Mouse (Mus musculus) heart, embryonic 11.5 days (tissue): ENCODE results near the gene 2810004N23Rik. TPM values are rescaled to one million over a fixed set of nuclear protein-coding genes. Genes with fewer than 3 reads are reported as not detected.
A peak's percentile ranks its signal among the peaks of the same experiment; 100 is the strongest.

Source experiments
- ATAC-seq: fragments of 200-750 bp; cut with Nextera tagmentation; replicated peaks from 2 replicates; pipeline ENCODE4 v1.8.0; 2017; ENCODE audit warnings: moderate library complexity; ENCODE audit not compliant: insufficient number of reproducible peaks, low FRiP score, low TSS enrichment
- H3K27ac ChIP-seq: fragments of 300-500 bp; sonication (generic); 2 replicates; pipeline ENCODE4 v1.5.1; 2014; ENCODE audit warnings: mild to moderate bottlenecking, low read depth, low read length
- H3K27me3 ChIP-seq: fragments of 300-500 bp; sonication (generic); 2 replicates; pipeline ENCODE4 v1.6.1; 2014; ENCODE audit warnings: mild to moderate bottlenecking, low read length, mixed read lengths; ENCODE audit not compliant: control insufficient read depth, insufficient read depth
- H3K36me3 ChIP-seq: fragments of 300-500 bp; sonication (generic); 2 replicates; pipeline ENCODE4 v1.6.1; 2014; ENCODE audit warnings: mild to moderate bottlenecking, low read length, moderate library complexity, mixed read lengths; ENCODE audit not compliant: control insufficient read depth, insufficient read depth
- H3K4me1 ChIP-seq: fragments of 300-500 bp; sonication (generic); 2 replicates; pipeline ENCODE4 v1.6.1; 2014; ENCODE audit warnings: low read length; ENCODE audit not compliant: control insufficient read depth, insufficient read depth
- H3K4me2 ChIP-seq: fragments of 300-500 bp; sonication (generic); 2 replicates; pipeline ENCODE4 v1.6.1; 2014; ENCODE audit warnings: mild to moderate bottlenecking, moderate library complexity
- H3K4me3 ChIP-seq: fragments of 300-500 bp; sonication (generic); 2 replicates; pipeline ENCODE4 v1.5.1; 2014; ENCODE audit warnings: low read depth, low read length
- H3K9ac ChIP-seq: fragments of 300-500 bp; sonication (generic); 2 replicates; pipeline ENCODE4 v1.6.1; 2014; ENCODE audit warnings: mild to moderate bottlenecking, low read depth, low read length, moderate library complexity
- H3K9me3 ChIP-seq: fragments of 300-500 bp; sonication (generic); replicated peaks from 2 replicates; pipeline ENCODE4 v1.6.1; 2016; ENCODE audit warnings: low read length; ENCODE audit not compliant: control insufficient read depth
- WGBS: fragments of 180-500 bp; shearing (Covaris S2); extraction: QIAGEN DNeasy Blood & Tissue Kit; methylation state at CpG from one replicate; pipeline ENCODE4 v1.1.7; 2014; ENCODE audit not compliant: insufficient replicate concordance; 5-methylcytosine and 5-hydroxymethylcytosine counted together
- polyA plus RNA-seq: library from polyadenylated mRNA; unstranded; fragments of >200 nt; fragmentation: Nextera tagmentation; extraction: Ambion mirVana; gene quantifications from 2 replicates; pipeline ENCODE4 v1.2.1, GENCODE M21; 2014

The 2810004N23Rik gene
- polyA plus RNA-seq, 1 experiment from 2014 or later, result 47.9 TPM

GRCm38 (mm10) chr8:124872081-124872480 lies 9.2 kb upstream of the 2810004N23Rik start:
- ATAC-seq, result no peak
- Histone ChIP-seq H3K4me2 (no peak overlapping the region), H3K27me3 (no peaks in the 10 kb centered on the region), H3K36me3 (peaks cover 26% of the 10 kb centered on the region), H3K27ac (no peak overlapping the region), H3K9ac (no peak overlapping the region), H3K9me3 (no peaks in the 10 kb centered on the region), H3K4me1 (peaks cover 23% of the 10 kb centered on the region), H3K4me3 (no peak overlapping the region)
- WGBS, result 87% methylated on average over 7 of the region's 7 CpGs

- Histone ChIP-seq H3K9ac (no peak overlapping the region), H3K9me3 (no peaks in the 10 kb centered on the region), H3K27me3 (no peaks in the 10 kb centered on the region), H3K36me3 (peaks cover 26% of the 10 kb centered on the region), H3K4me1 (peaks cover 29% of the 10 kb centered on the region), H3K27ac (no peak overlapping the region), H3K4me3 (no peak overlapping the region), H3K4me2 (no peak overlapping the region)
- WGBS, result 92% methylated on average over 7 of the region's 7 CpGs
- ATAC-seq, result no peak
Observed at GRCm38 (mm10) chr8:124871474-124871873, 8.6 kb upstream of the 2810004N23Rik start.

GRCm38 (mm10) chr8:124869708-124870107 lies 6.8 kb upstream of the 2810004N23Rik start:
- ATAC-seq, result no peak
- peaks cover 39% of the 10 kb centered on the region for H3K4me1 ChIP-seq
- peaks cover 23% of the 10 kb centered on the region for H3K36me3 ChIP-seq
- no peak overlapping the region for H3K27ac ChIP-seq
- 59% methylated on average over 6 of the region's 6 CpGs for WGBS
- no peaks in the 10 kb centered on the region for H3K27me3 ChIP-seq
- H3K9ac ChIP-seq, result no peak overlapping the region
- H3K4me2 ChIP-seq, result no peak overlapping the region
- H3K9me3 ChIP-seq, result no peaks in the 10 kb centered on the region
- no peak overlapping the region for H3K4me3 ChIP-seq

GRCm38 (mm10) chr8:124867126-124867525 lies 4.2 kb upstream of the 2810004N23Rik start:
- ATAC-seq, result no peak
- Histone ChIP-seq H3K4me2 (no peak overlapping the region), H3K27ac (0 out of 2 replicates have a peak overlapping the region, but pooled peaks have one; percentile 18), H3K27me3 (no peaks in the 10 kb centered on the region), H3K4me3 (no peak overlapping the region), H3K9ac (no peak overlapping the region), H3K9me3 (no peaks in the 10 kb centered on the region), H3K36me3 (peaks cover 7% of the 10 kb centered on the region; the same call in 1 of the 2 replicates), H3K4me1 (peaks cover 36% of the 10 kb centered on the region)
- 28% methylated on average over 2 of the region's 2 CpGs for WGBS

GRCm38 (mm10) chr8:124866669-124867068 lies 3.7 kb upstream of the 2810004N23Rik start:
- Histone ChIP-seq H3K27ac (peak overlapping the region; percentile 18; the same call in 1 of the 2 replicates), H3K9me3 (no peaks in the 10 kb centered on the region), H3K36me3 (0 out of 2 replicates have a peak, but pooled peaks cover 3% of the 10 kb centered on the region), H3K27me3 (no peaks in the 10 kb centered on the region), H3K4me2 (no peak overlapping the region), H3K4me3 (no peak overlapping the region), H3K4me1 (peaks cover 39% of the 10 kb centered on the region), H3K9ac (no peak overlapping the region)
- ATAC-seq, result no peak
- WGBS, result 31% methylated on average over 3 of the region's 3 CpGs

GRCm38 (mm10) chr8:124863729-124864128 lies 809 bp upstream of the 2810004N23Rik start:
- no peak for ATAC-seq
- H3K4me1 ChIP-seq, result peaks cover 46% of the 10 kb centered on the region
- peak overlapping the region; percentile 94 for H3K4me3 ChIP-seq
- H3K27ac ChIP-seq, result peak overlapping the region; percentile 92; the same call in 1 of the 2 replicates
- no peaks in the 10 kb centered on the region for H3K9me3 ChIP-seq
- no peaks in the 10 kb centered on the region for H3K27me3 ChIP-seq
- H3K9ac ChIP-seq, result peak overlapping the region; percentile 98
- WGBS, result 16% methylated on average over 8 of the region's 8 CpGs
- H3K36me3 ChIP-seq, result peaks cover 7% of the 10 kb centered on the region; the same call in 1 of the 2 replicates
- H3K4me2 ChIP-seq, result peak overlapping the region; percentile 87

GRCm38 (mm10) chr8:124863163-124863677 lies 300 bp upstream of the 2810004N23Rik start:
- ATAC-seq, result peak; percentile 72
- peak overlapping the region; percentile 87 for H3K4me2 ChIP-seq

GRCm38 (mm10) chr8:124860188-124860587 lies 2.7 kb downstream of the 2810004N23Rik start:
- Histone ChIP-seq H3K36me3 (peaks cover 34% of the 10 kb centered on the region), H3K4me1 (peaks cover 18% of the 10 kb centered on the region), H3K27ac (peak overlapping the region; percentile 68), H3K9ac (no peak overlapping the region), H3K27me3 (no peaks in the 10 kb centered on the region), H3K4me3 (no peak overlapping the region), H3K9me3 (no peaks in the 10 kb centered on the region), H3K4me2 (peak overlapping the region; percentile 34; the same call in 1 of the 2 replicates)
- 53% methylated on average over 3 of the region's 3 CpGs for WGBS
- ATAC-seq, result no peak

More at GRCm38 (mm10) chr8:124863163-124863677, 300 bp upstream of the 2810004N23Rik start:
- no peaks in the 10 kb centered on the region for H3K9me3 ChIP-seq
- peak overlapping the region; percentile 94 for H3K4me3 ChIP-seq
- H3K4me1 ChIP-seq, result peaks cover 42% of the 10 kb centered on the region
- under 1% methylated on average over 33 of the region's 33 CpGs for WGBS
- peak overlapping the region; percentile 92 for H3K27ac ChIP-seq
- H3K9ac ChIP-seq, result peak overlapping the region; percentile 98
- H3K27me3 ChIP-seq, result no peaks in the 10 kb centered on the region
- peaks cover 12% of the 10 kb centered on the region for H3K36me3 ChIP-seq

- H3K27me3 ChIP-seq, result no peaks in the 10 kb centered on the region
- ATAC-seq, result no peak
- H3K9me3 ChIP-seq, result 0 out of 2 replicates have a peak, but pooled peaks cover 3% of the 10 kb centered on the region
- peaks cover 40% of the 10 kb centered on the region for H3K36me3 ChIP-seq
- H3K4me3 ChIP-seq, result no peak overlapping the region
- H3K4me1 ChIP-seq, result peaks cover 15% of the 10 kb centered on the region
- no peak overlapping the region for H3K4me2 ChIP-seq
- H3K9ac ChIP-seq, result no peak overlapping the region
- H3K27ac ChIP-seq, result no peak overlapping the region
Observed at GRCm38 (mm10) chr8:124859466-124859865, 3.5 kb downstream of the 2810004N23Rik start.
